Mouse (Mus musculus) CH12.LX (cell line): Measurements from ENCODE around the gene Guca1b.

ENCODE experiments used
- EP300 ChIP-seq: IDR thresholded peaks from 2 replicates; pipeline ENCODE4 v1.6.1; 2011; ENCODE audit warnings: low read length, improper control_type of control experiment
- ZMIZ1 ChIP-seq: IDR thresholded peaks from 2 replicates; pipeline ENCODE4 v1.6.1; 2012; ENCODE audit warnings: low read depth, mild to moderate bottlenecking, inconsistent platforms, low read length, improper control_type of control experiment

- TF ChIP-seq ZMIZ1 = no peak
- no peak for TF ChIP-seq EP300
Observed at GRCm38 (mm10) chr17:47384064-47384463, 1.1 kb upstream of the Guca1b start.
